Mouse (Mus musculus): ENCODE measurements around the gene Nmrk2.
"Not testable (repeated sequence)": the region's sequence is repeated elsewhere in the genome, so short reads cannot be mapped to it uniquely, and the experiment has no call there.

Gene Nmrk2

GRCm38 (mm10) chr10:81187161-81187560 lies 14.7 kb downstream of the Nmrk2 start:
- no peak for DNase-seq (ENCODE audit: extremely low read depth, low read depth, low spot score)

GRCm38 (mm10) chr10:81184765-81185164 lies 17.1 kb downstream of the Nmrk2 start:
- DNase-seq (ENCODE audit: extremely low read depth, low read depth, low spot score), result no peak

GRCm38 (mm10) chr10:81183805-81184204 lies 18.0 kb downstream of the Nmrk2 start, which contains the start of gene 4930442H23Rik:
Gene 4930442H23Rik, minus strand, starts transcription at chr10:81183849.
- no peak for DNase-seq (ENCODE audit: extremely low read depth, low read depth, low spot score)

- DNase-seq (ENCODE audit: extremely low read depth, low read depth, low spot score), result peak; percentile 96
Observed at GRCm38 (mm10) chr10:81182336-81183333, 19.2 kb downstream of the Nmrk2 start, which contains the start of gene Dapk3. Gene Dapk3, plus strand, starts transcription at chr10:81183005.

DNA sequence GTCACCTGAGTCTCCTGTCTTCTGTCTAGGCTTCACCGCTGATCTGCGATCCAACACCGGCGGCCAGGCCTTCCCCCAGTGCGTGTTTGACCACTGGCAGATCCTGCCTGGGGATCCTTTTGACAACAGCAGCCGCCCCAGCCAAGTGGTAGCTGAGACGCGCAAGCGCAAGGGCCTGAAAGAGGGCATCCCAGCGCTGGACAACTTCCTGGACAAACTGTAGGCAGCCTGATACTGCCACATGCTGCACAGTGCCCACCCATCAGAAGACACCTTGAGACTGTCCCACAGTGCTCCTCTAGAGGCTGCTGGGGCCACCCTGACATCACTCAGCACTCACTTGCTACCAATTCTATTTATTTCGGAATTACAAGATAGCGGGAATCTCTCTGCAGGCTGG lies 20.0 kb downstream of the Nmrk2 start:
- not testable (repeated sequence) for DNase-seq (ENCODE audit: extremely low read depth, low read depth, low spot score)

DNA sequence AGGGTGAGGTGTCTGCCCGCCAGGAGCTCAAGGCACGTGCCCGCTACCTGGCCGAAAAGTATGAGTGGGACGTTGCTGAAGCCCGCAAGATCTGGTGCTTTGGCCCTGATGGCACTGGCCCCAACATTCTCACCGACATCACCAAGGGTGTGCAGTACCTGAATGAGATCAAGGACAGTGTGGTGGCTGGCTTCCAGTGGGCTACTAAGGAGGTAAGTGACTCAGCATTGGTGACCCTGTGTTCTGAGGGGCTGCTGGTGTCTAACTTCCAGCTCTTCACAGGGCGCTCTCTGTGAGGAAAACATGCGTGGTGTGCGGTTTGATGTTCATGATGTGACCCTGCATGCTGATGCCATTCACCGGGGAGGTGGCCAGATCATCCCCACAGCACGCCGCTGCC lies 20.9 kb downstream of the Nmrk2 start:
- DNase-seq (ENCODE audit: extremely low read depth, low read depth, low spot score), result no peak

DNA sequence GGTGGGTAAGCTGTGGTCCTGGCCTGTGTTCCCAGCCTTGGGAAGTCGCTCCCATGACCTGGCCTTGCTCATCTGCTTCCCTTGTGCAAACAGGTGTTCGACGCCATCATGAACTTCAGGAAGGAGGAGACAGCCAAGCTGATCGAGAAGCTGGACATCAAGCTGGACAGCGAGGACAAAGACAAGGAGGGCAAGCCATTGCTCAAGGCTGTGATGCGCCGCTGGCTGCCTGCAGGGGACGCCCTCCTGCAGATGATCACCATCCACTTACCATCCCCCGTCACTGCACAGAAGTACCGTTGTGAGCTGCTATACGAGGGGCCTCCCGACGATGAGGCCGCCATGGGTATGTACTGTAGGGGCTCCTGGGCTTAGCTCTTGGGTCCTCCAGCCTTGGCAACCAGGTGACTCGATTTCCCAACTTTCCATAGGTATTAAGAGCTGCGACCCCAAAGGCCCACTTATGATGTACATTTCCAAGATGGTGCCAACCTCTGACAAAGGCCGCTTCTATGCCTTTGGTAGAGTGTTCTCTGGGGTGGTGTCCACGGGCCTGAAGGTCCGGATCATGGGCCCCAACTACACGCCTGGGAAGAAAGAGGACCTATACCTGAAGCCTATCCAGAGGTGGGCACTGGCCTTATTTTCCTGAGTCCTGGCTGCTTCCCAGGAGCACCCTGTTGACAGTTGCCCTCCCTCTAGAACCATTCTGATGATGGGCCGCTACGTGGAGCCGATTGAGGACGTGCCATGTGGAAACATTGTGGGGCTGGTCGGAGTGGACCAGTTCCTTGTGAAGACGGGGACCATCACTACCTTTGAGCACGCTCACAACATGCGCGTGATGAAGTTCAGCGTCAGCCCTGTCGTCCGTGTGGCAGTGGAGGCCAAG lies 22.2 kb downstream of the Nmrk2 start:
- DNase-seq (ENCODE audit: extremely low read depth, low read depth, low spot score), result no peak

DNA sequence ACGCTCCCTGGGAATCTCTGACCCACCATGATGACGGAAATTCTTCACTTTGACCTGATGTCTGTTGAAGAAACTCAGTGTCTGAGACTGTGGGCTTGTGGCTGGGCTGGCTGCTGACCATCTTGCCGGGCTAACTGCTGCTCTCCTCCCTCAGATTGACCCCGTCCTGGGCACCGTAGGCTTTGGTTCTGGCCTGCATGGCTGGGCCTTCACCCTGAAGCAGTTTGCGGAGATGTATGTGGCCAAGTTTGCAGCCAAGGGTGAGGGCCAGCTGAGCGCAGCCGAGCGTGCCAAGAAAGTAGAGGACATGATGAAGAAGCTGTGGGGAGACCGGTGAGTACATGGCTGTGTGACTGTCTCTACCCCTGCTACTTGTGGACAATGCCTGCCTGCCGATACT lies 22.9 kb downstream of the Nmrk2 start:
- DNase-seq (ENCODE audit: extremely low read depth, low read depth, low spot score), result no peak

- DNase-seq (ENCODE audit: extremely low read depth, low read depth, low spot score), result no peak
Observed at GRCm38 (mm10) chr10:81177958-81178712, 23.7 kb downstream of the Nmrk2 start.

DNA sequence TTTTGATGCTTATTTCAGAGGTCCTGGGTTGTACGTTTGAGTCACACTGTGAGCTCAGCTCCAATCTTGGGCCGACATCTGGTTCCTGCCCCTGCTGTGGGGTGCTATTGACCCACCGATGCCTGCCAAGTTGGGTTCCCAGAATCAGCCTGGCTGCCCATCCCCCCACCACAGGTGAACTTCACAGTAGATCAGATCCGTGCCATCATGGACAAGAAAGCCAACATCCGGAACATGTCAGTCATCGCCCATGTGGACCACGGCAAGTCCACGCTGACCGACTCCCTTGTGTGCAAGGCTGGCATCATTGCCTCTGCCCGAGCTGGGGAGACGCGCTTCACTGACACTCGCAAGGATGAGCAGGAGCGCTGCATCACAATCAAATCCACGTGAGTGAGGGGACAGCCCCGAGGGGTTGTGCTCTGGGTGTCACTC lies 24.3 kb downstream of the Nmrk2 start:
- no peak for DNase-seq (ENCODE audit: extremely low read depth, low read depth, low spot score)

GRCm38 (mm10) chr10:81176466-81177271 lies 25.2 kb downstream of the Nmrk2 start, which contains the start of gene Eef2:
Gene Eef2, plus strand, starts transcription at chr10:81176631.
- DNase-seq (ENCODE audit: extremely low read depth, low read depth, low spot score), result no peak

DNA sequence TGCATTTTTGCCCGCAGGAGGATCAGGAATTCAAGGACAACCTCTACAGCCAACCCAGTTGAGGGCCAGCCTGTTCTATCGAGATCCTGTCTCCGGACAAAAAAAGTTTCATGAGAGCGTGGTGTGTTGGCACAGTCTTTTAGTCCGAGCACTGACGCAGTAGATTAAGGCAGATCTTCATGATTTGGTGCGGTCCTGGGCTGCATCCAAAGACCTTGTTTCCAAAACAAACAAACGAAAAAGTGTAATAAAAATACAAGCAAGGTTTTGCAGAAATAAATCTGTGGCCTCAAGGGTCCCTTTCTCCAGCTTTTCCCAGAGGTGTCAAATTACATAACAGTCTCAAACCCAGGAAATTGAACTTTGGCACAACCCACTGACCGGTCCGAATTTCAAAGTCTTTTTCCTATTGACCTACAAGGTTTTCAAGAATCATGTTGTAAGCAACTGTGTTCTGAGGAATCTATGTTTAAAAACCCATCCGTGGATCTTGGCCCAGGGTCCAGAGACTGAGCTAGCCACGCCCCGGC lies 25.9 kb downstream of the Nmrk2 start:
- DNase-seq (ENCODE audit: extremely low read depth, low read depth, low spot score), result no peak

GRCm38 (mm10) chr10:81175345-81175701 lies 26.5 kb downstream of the Nmrk2 start:
- DNase-seq (ENCODE audit: extremely low read depth, low read depth, low spot score), result not testable (repeated sequence)

GRCm38 (mm10) chr10:81174617-81175344 lies 27.1 kb downstream of the Nmrk2 start:
- no peak for DNase-seq (ENCODE audit: extremely low read depth, low read depth, low spot score)

GRCm38 (mm10) chr10:81173132-81173531 lies 28.7 kb downstream of the Nmrk2 start:
- no peak for DNase-seq (ENCODE audit: extremely low read depth, low read depth, low spot score)

DNA sequence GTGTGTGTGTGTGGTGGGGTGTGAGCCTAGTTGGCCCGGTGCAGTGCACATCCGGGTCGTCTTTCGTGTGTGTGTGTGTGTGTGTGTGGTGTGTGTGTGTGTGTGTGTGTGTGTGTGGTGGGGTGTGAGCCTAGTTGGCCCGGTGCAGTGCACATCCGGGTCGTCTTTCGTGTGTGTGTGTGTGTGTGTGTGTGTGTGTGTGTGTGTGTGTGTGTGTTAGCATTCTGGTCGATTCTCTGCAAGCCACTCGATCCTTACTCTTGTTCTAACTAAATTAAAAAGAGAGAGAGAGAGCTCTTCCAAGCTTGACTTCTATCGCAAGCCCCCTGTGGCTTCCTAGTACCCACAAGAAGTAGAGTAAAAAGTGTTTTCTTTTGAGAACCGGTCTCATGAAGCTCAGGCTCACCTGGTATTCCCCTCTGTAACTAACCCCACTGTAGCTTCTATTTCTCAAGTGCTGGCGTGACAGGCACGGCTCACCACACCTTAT lies 32.4 kb downstream of the Nmrk2 start:
- DNase-seq (ENCODE audit: extremely low read depth, low read depth, low spot score), result not testable (repeated sequence)

DNA sequence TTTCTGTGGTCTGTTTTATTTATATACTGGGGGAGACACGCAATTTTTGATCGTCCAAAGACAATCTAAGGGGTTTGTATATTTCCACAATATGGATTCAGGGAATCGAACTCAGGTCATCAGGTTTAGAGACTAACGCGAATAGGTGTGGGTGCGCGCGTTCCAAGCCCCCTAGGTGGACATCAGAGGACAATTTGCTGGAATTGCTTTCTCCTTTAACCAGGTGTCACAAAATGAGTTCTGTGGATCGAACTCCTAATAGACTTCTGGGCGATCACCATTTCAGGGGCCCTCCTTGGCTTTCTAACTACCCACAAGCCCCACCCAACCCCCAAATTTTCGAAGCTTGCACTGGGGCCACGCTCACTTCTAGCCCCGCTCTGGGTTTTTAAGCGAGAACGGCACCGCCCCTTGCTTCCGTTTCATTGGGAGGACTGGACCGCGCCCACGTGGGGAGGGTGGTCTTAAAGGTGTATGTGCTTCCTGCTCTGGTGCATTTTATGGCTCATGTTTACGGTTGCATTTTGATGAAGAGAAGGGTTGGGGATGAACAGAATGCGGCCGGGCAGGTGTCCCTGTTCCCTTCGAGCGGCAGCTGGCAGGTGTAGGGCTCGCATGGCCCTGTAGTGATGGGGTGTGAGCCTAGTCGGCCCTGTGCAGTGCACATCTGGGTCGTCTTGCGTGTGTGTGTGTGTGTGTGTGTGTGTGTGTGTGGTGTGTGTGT lies 33.2 kb downstream of the Nmrk2 start:
- no peak for DNase-seq (ENCODE audit: extremely low read depth, low read depth, low spot score)

DNA sequence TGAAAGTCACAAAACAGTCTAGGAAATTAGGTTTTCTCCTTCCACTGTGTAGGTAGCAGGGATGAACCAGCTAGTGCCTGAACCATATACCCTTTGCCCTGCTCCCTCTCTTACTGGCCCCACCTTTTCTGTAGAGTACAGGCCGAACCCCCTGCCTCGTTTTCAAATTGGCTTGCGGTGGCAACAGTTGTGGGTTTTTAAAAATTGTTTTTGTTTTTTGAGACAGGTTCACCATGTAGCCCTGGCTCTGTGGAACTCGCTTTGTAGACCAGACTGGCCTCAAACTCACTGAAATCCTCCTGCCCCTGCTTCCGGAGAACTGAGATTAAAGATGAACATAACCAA lies 33.8 kb downstream of the Nmrk2 start:
- DNase-seq (ENCODE audit: extremely low read depth, low read depth, low spot score), result no peak

Measured in fat pad, adult 2 months (tissue).